In genomic region chr4:123152003-123152402, GRCm38 (mm10) we compare ENCODE assay signal across 24 mouse cellular contexts. TPM values are rescaled to one million over a fixed set of nuclear protein-coding genes. Genes with fewer than 3 reads are reported as not detected.
"Had no signal": no experiment of that assay in that cellular context is flagged by ENCODE, and none has a peak within 500 bp of the region (broad histone marks: within the 10 kb centered on the region; RNA-seq: fewer than 3 reads in every experiment).

No protein-coding gene starts in this region.

- ATAC-seq: liver, embryonic 12.5 days had no signal

- H3K27ac ChIP-seq: kidney, embryonic 15.5 days; limb, embryonic 15.5 days; liver, embryonic 12.5 days; midbrain, embryonic 10.5 days; neural tube, embryonic 12.5 days had no signal

- DNase-seq: kidney, adult 2 months; kidney, postnatal 25 days; lung, embryonic 14.5 days; lung, postnatal 10 days; lung, postnatal 4 days; midbrain, embryonic 14.5 days; retina, postnatal 1 day; right cerebral cortex, postnatal 4 days; spleen, adult 18-20 months; thymus, adult 2 months; thymus, postnatal 25 days had no signal

- H3K27me3 ChIP-seq: limb, embryonic 15.5 days; neural tube, embryonic 12.5 days had no signal

- H3K4me1 ChIP-seq: kidney, embryonic 15.5 days; limb, embryonic 15.5 days; liver, embryonic 12.5 days; neural tube, embryonic 12.5 days had no signal

- H3K9ac ChIP-seq: kidney, embryonic 15.5 days; limb, embryonic 15.5 days; liver, embryonic 12.5 days; lung, embryonic 14.5 days; neural tube, embryonic 12.5 days had no signal

- H3K4me2 ChIP-seq: kidney, embryonic 15.5 days; limb, embryonic 15.5 days; liver, embryonic 12.5 days; lung, embryonic 14.5 days; neural tube, embryonic 12.5 days had no signal

- H3K9me3 ChIP-seq: kidney, embryonic 15.5 days; limb, embryonic 15.5 days; liver, embryonic 12.5 days; midbrain, embryonic 10.5 days; neural tube, embryonic 12.5 days had no signal

- H3K4me3 ChIP-seq: kidney, embryonic 15.5 days; limb, embryonic 15.5 days; liver, embryonic 12.5 days; midbrain, embryonic 10.5 days; neural tube, embryonic 12.5 days had no signal

- H3K36me3 ChIP-seq: kidney, embryonic 15.5 days; limb, embryonic 15.5 days; liver, embryonic 12.5 days; midbrain, embryonic 10.5 days; neural tube, embryonic 12.5 days had no signal

RNA-seq across cellular contexts. Expression of gene Hpcal4, which starts 31.0 kb away (rescaled TPM):
- total RNA-seq: megakaryocyte, adult 5-6 weeks; monocyte, adult 5-6 weeks; neutrophil, adult 5-6 weeks had no signal
- polyA plus RNA-seq: liver, embryonic 16.5 days had no signal

RNA-seq across cellular contexts. Expression of gene Oxct2b, which starts 35.9 kb away (rescaled TPM):
- total RNA-seq: layer of hippocampus, adult 18-20 months; left cerebral cortex, adult 18-20 months; megakaryocyte, adult 5-6 weeks; monocyte, adult 5-6 weeks; neutrophil, adult 5-6 weeks had no signal
- polyA plus RNA-seq: kidney, embryonic 15.5 days; liver, embryonic 12.5 days; lung, embryonic 14.5 days; stomach, embryonic 14.5 days had no signal

RNA-seq across cellular contexts. Expression of gene Bmp8b, which starts 47.0 kb away (rescaled TPM):
- total RNA-seq: layer of hippocampus, adult 18-20 months; megakaryocyte, adult 5-6 weeks; monocyte, adult 5-6 weeks; neutrophil, adult 5-6 weeks had no signal

RNA-seq across cellular contexts. Expression of gene Nt5c1a, which starts 49.3 kb away (rescaled TPM):
- total RNA-seq: megakaryocyte, adult 5-6 weeks; monocyte, adult 5-6 weeks; neutrophil, adult 5-6 weeks had no signal
- polyA plus RNA-seq: limb, embryonic 11.5 days; limb, embryonic 15.5 days; liver, embryonic 12.5 days; liver, embryonic 16.5 days; lung, embryonic 14.5 days; midbrain, embryonic 10.5 days; midbrain, embryonic 14.5 days; stomach, embryonic 14.5 days had no signal
